Mouse (Mus musculus) c-Kit-positive CD71-positive TER-119-positive erythroid progenitor cells, embryonic 14.5 days (primary cell): ENCODE data around the gene Dclk2.
A peak's percentile ranks its signal among the peaks of the same experiment; 100 is the strongest.

Experiments used
- DNase-seq: peaks from one replicate; pipeline ENCODE4 v3.0.0-alpha.2; 2013; ENCODE audit warnings: low spot score

Dclk2 gene

GRCm38 (mm10) chr3:86920343-86921083, at the start of gene Dclk2:
Gene Dclk2, minus strand, starts transcription at chr3:86920852.
- no peak for DNase-seq

DNA sequence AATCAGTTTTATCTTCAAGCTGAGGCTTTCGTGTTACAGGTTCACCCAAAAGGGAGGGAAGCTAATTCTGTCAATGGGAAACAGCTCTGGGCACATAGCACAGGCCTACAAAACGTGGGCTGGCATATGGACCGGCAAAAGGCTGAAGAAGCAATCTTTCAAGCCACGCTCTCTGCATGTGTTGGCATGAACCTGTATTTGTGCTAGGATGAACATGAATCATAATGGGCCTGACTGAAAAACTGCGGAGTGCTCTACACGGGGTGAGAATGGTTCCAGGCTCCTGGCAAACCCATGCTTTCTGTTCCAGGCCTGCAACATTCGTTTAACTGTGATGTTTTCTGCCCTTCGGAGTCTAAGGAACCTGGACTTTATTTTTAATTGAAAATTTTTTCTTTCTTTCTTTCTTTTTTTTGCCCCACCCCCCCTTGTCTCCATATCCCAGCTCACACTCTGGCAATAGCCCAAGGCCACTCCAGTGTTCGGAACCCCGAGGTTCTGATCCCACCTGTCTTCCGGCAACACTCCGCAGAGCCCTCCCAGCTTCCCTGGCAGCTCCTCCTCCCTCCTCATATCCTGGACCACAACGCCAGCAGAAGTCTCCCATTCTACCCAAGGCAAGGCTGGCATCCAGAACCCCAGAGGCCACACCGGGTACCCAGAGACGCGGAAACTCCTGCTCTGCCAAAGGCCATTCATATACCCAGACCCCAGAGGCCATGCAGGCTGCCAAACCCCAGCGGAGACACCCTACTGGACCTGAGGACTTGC, 42.2 kb upstream of the Dclk2 start:
- DNase-seq = no peak

DNA sequence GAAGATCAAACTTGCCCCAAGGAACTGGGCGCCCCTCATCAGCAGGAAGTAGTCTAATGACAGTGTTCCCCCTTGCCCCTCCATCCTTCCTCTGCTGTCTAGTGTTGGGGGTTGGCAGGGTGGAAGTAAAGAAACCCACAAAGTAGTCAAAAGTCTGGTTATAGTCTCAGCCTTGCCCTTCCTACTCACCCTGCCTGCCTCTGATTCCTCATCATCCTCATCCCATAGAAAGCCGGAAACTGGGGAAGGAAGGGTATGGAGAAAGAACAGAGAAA, 40.7 kb upstream of the Dclk2 start:
- DNase-seq = no peak

- no peak for DNase-seq
These were observed 40.2 kb upstream of the Dclk2 start for GRCm38 (mm10) chr3:86960656-86961394.

GRCm38 (mm10) chr3:86959088-86959487, 38.4 kb upstream of the Dclk2 start:
- DNase-seq = no peak

DNA sequence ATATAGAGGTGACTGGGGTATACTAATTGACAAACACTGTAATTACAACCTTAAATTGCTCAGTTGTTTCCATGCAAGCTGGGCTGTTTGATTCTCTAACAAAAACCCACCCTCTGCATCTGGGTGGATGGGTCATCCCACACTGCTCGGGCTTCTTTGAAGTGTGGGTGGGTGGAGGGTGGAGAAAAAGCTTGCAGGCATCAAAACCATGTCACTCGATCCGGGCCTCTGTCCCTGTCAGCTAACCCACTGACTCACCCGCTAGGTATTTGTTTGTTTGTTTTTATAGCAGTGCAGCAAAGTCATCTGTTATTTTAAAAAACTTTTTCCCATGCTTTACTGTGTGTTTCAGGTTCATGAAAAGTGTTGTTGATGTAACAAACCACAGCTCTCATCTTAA, 34.7 kb upstream of the Dclk2 start:
- no peak for DNase-seq

DNA sequence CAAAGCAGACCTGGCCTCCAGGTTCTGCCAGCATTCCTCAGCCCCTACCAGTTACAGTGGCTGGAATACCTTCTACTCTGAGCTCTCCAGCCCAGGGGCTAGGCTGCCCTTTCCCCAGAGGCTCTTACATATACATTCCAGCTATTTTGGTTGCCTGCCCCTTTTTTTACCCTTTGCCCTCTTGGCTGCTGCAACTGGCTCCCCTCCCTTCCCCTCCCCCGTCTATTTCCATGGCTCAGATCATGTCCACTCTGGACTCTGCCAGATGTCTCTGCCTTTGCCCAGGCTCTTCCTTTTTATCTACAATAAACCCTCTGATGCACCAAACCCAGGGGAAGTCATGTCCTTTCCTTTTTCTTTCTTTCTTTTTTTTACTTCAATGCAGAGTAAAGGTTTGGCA, 33.9 kb upstream of the Dclk2 start:
- no peak for DNase-seq

DNA sequence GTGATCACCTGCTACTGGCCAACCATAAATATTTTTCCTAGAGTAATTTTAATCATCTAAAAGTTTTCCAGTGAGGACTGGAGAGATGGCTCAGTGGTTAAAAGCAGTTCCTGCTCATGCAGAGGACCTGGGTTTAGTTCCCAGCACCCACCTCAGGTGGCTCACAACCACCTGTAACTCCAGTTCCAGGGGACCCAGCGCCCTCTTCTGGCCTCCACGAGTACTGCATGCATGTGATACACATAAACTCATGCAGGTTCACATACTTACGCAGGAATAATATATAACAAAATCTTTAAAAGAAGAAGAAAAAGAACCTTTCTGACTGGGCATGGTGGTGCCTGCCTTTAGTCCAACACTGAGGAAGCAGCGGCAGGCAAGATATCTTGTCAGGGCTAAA, 33.2 kb upstream of the Dclk2 start:
- DNase-seq = no peak

GRCm38 (mm10) chr3:86950652-86951051, 30.0 kb upstream of the Dclk2 start:
- no peak for DNase-seq

DNA sequence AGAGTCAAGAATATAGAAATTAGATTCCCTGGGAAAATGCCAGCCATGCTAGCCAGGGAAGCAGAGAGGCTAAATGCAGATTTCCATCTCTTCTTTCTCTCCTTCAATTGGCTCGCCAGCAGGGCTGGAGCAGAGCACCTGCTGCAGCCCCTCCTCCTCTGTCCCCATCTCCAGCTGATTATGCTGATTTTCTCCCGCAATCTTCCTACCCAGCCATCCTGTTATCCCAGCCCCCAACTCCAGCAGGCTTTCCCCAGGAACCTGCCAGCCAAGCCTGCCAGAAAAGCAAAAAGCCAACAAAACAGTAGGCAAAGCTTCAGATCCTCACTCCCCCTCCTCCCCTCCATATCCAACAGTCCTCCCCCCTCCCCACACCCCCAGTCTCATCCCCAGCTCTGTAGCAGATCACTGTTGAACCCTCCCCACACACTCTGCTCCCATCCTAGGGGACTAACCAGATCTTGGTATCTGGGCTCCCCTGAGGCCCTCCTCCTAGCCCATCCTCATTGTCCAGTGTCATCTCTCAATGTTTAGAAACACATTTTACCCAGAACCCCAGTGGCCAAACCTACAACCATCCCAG, 15.7 kb upstream of the Dclk2 start:
- no peak for DNase-seq

DNA sequence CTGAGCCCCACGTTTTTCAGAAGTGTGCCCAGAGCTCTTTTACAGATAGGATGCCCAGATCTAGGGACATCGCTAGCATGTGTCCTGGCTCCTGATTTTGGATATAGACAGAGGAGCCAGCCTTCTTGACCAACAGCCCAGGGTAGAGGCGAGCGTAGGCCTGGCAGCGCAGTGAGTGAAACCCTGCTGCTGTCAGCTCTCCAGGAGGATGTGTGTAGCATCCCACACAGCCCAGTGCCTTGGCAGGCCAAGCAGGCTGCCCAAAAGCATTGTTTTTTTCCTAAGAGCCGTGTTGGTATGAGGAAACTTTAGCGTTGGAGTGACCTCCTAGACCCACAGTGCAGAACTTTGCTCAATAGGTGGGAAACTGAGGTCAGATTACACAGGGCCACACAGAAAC, 12.8 kb upstream of the Dclk2 start:
- no peak for DNase-seq

- no peak for DNase-seq
These were observed 3.0 kb upstream of the Dclk2 start for GRCm38 (mm10) chr3:86923686-86924085.

DNA sequence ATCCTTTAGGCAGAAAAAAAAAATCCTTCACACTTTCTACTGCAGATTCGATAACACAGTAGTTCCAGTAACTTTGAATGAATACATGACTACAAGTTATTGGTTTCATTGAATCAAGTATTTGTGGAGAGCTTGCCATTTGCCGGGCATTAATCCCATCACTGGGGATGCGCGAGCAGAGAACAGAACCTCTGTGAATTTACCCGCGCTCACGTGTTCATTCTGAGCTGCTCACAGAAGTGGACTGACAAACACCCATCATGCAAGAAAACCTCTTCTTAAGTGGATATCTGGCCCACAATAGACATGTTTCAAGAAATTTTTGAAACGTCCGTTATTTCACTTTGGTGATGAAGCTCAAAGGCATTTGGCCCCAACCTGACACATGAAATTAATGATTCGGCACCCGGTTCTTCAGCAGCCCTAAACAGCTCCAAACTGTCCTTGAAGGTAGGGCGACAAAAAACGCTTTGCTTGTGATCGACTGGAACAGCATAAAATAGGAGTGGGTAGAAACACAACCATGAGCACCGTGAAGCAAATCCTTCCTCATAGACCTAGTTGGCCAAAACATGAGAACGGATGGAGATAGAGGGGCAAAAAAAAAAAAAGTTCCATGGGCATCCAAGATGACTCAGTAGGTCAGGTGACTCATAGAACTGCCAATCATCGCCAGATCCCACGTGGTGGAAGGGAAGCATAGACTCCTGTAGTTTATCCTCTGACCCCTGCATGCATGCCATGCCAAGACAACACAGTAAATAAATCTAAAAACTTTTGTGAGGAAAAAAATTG, 726 bp upstream of the Dclk2 start:
- no peak for DNase-seq

DNA sequence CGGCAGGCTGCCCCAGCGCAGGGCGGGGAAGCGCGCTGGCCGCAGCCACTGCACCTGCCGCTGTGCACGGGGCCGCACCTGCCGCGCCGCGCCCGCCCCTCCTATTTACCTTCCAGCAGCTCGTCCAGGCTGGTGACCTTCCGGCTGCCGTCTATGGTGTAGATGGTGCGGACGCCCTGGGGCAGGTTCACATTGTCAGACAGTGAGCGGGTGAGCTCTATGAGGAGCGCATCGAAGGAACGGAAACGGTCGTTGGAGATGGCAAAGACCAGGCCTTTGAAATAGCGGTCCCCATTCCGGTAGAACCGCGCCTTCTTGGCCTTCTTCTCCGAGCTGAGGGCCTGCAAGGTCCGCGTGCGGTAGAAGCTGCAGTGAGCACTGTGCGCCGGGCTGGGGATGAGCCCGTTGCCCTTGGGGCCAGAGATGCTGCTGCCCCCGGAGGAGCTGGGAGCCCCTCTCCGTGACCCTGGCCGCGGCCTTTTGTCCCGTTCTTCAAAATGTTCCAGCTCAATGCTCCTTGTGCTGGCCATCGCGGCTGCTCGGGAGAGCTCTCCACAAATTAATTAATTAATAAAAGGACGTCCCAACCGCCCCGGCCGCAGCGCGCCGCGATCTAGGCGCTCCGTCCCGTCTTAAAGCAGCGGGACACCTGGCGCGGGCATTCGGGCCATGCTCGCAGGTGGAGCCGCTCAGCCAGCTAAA, 860 bp downstream of the Dclk2 start:
- no peak for DNase-seq

GRCm38 (mm10) chr3:86917048-86917447, 3.6 kb downstream of the Dclk2 start:
- no peak for DNase-seq

DNA sequence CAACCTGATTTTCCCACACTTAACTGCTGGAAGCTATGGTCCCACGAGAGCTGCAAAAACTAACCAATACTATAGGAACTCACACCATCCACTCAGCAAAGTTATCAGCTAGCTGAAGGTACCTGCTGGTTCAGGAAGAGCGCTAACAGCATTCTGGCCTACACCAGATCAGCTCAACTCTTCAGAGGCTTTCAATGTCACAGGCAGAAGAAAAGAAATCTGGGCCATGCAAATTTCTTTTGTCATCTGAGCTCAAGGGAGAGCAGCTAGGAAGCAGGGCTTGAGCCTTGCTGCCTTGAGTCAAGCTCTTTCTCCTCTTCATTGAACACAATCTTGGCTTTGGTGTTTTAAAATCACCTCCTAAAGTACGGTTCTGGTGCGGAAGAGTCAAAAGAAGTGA, 4.0 kb downstream of the Dclk2 start:
- DNase-seq = no peak

DNA sequence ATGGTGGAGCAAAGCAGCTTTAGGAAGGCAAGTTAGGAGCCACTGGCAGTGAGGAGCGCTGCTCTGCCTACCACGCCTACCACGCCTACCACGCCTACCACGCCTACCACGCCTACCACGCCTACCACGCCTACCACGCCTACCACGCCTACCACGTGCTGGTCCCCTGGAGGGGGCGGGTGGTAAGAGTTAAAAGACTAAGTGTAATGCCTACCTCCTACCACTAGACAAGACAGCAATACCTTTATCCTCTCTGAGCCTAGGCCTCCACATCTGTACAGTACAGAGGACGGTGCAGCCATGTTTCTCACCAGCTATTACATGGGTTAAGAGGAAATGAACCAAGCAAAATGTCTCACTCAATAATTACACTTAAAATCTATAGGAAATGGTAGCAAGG, 5.4 kb downstream of the Dclk2 start:
- peak; percentile 18 for DNase-seq

DNA sequence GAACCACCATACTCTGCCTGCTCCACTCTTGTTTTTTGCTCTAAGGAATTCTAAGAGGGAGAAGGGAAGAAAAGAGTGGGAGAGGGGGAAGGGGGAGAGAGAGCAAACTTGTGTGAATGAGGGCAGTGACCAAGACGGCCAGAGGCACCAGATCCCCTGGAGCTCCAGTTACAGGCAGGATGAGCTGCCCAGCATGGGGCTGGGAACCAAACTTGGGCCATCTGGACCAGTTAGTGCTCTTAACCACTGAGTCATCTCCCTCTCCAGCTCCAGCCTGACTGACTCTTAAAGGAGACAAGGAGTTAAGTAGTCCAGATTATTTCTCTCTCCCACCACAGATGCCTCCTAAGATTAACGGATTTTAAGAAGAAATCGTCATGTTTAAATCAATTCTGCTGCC, 6.3 kb downstream of the Dclk2 start:
- DNase-seq = no peak

- DNase-seq = no peak
These were observed 22.3 kb downstream of the Dclk2 start for GRCm38 (mm10) chr3:86898366-86898765.

GRCm38 (mm10) chr3:86897551-86897950, 23.1 kb downstream of the Dclk2 start:
- DNase-seq = no peak

DNA sequence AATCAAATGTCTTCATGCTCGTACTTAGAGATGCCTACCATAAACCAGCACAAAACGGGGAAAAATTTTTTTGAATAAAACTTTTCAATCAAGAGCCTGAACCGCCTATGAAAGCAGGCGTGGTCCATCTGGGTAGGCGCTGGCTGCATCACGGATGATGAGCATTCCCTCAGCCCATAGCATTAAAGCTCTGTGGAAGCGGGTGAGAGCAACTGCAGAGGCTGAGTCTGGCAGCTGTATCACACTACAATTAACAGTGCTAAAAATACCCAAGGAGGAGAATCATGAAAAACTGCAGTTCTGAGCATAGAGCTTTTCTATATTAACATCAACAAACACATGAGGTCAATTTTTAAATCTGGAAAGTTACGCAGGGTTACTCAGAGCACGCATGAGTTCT, 23.6 kb downstream of the Dclk2 start:
- DNase-seq = no peak
